ENCODE assay signal across 16 mouse cellular contexts in the genomic region with DNA sequence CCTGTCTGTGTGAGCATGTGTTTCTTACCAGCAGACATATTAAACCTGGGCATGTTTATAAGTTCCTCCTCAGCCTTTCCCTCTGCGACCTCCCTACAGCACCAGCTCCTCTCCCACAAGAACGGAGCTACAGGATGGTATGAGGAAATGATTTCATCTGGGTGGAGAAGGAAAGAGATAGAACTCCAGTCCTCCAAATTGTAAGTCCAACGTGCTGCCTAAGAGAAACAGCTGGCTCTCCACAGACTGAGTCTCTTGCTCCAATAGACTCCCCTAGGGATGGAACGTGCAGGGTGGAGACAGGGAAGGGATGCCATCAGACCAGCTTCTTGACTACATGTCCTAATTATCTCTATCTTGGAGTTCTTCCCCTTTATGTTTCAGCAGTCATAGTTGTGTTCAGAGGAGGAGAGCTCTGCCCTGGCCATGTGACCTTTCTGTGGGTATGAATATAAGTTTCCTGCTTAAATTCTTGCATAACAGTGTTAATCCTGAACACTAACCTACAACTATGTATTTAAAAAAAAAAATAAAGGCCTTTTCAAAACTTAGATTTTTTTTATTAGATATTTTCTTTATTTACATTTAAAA. TPM values are rescaled to one million over a fixed set of nuclear protein-coding genes. Genes with fewer than 3 reads are reported as not detected.
DNase-seq lines count a peak whose midpoint lies in the region; ATAC-seq and TF ChIP-seq lines count a peak whose summit lies in the region.
"Had no signal": no experiment of that assay in that cellular context is flagged by ENCODE, and none has a peak within 500 bp of the region (broad histone marks: within the 10 kb centered on the region; RNA-seq: fewer than 3 reads in every experiment).

No protein-coding gene starts in this region.

- H3K27me3 ChIP-seq in stomach, embryonic 14.5 days (ENCODE audit: control insufficient read depth, insufficient read depth, low read length) = no peaks in the 10 kb centered on the region
- no peaks in the 10 kb centered on the region for H3K27me3 ChIP-seq in stomach, postnatal 0 days (ENCODE audit: control insufficient read depth, insufficient read depth, low read length)
- no peaks in the 10 kb centered on the region for H3K27me3 ChIP-seq in forebrain, embryonic 15.5 days
- H3K27me3 ChIP-seq: CH12.LX; limb, embryonic 12.5 days; liver, embryonic 15.5 days; neural tube, embryonic 13.5 days had no signal

- WGBS in stomach, embryonic 14.5 days = 34% methylated on average over 4 of the region's 4 CpGs
- 34% methylated on average over 4 of the region's 4 CpGs for WGBS in stomach, postnatal 0 days
- whole genome bisulfite sequencing in forebrain, embryonic 15.5 days = 89% methylated on average over 4 of the region's 4 CpGs

- DNase-seq in gastrocnemius, adult 2 months = peak; percentile 41
- DNase-seq in gastrocnemius, postnatal 36 days = no peak
- DNase-seq in stomach, postnatal 0 days (ENCODE audit: low spot score) = no peak
- DNase-seq in lung, postnatal 10 days = peak; percentile 48
- peak; percentile 4 for DNase-seq in yolk sac, embryonic 10.5 days (ENCODE audit: low spot score)
- DNase-seq in kidney, postnatal 36 days = no peak
- DNase-seq: cerebellum, postnatal 25 days; thymus, postnatal 14 days had no signal

- no peak for TF ChIP-seq EP300 in stomach, postnatal 0 days (optimal IDR thresholded peaks at IDR 0.05)

- no peak overlapping the region for H3K27ac ChIP-seq in gastrocnemius, adult 2 months
- H3K27ac ChIP-seq in stomach, embryonic 14.5 days (ENCODE audit: low read length) = peak overlapping the region; percentile 27; the same call in 1 of the 2 replicates
- H3K27ac ChIP-seq in stomach, postnatal 0 days (replicated peaks) = no peak overlapping the region
- no peak overlapping the region for H3K27ac ChIP-seq in forebrain, embryonic 15.5 days (replicated peaks)
- H3K27ac ChIP-seq: limb, embryonic 12.5 days; liver, embryonic 15.5 days; neural tube, embryonic 13.5 days had no signal

- no peak overlapping the region for H3K4me2 ChIP-seq in stomach, embryonic 14.5 days (replicated peaks; ENCODE audit: low read depth, low read length)
- H3K4me2 ChIP-seq in stomach, postnatal 0 days (replicated peaks; ENCODE audit: low read depth) = no peak overlapping the region
- no peak overlapping the region for H3K4me2 ChIP-seq in forebrain, embryonic 15.5 days (replicated peaks)
- H3K4me2 ChIP-seq: limb, embryonic 12.5 days; liver, embryonic 15.5 days; neural tube, embryonic 13.5 days had no signal

- H3K9me3 ChIP-seq in stomach, embryonic 14.5 days (ENCODE audit: control insufficient read depth, low read depth, low read length) = no peaks in the 10 kb centered on the region
- H3K9me3 ChIP-seq in stomach, postnatal 0 days (ENCODE audit: control insufficient read depth, low read length) = no peaks in the 10 kb centered on the region
- H3K9me3 ChIP-seq in forebrain, embryonic 15.5 days = no peaks in the 10 kb centered on the region
- H3K9me3 ChIP-seq: limb, embryonic 12.5 days; liver, embryonic 15.5 days; neural tube, embryonic 13.5 days had no signal

- intact Hi-C loops in gastrocnemius, adult 2 months (cut with DNase I) = no loop called here
- intact Hi-C loops in gastrocnemius, postnatal 36 days (cut with DNase I) = no loop called here

- no peaks in the 10 kb centered on the region for H3K36me3 ChIP-seq in stomach, embryonic 14.5 days (ENCODE audit: control insufficient read depth, insufficient read depth, low read length)
- H3K36me3 ChIP-seq in stomach, postnatal 0 days (ENCODE audit: control insufficient read depth, insufficient read depth, low read length) = no peaks in the 10 kb centered on the region
- H3K36me3 ChIP-seq in forebrain, embryonic 15.5 days = no peaks in the 10 kb centered on the region
- H3K36me3 ChIP-seq: limb, embryonic 12.5 days; liver, embryonic 15.5 days; neural tube, embryonic 13.5 days had no signal

- H3K4me3 ChIP-seq in gastrocnemius, adult 2 months = no peak overlapping the region
- no peak overlapping the region for H3K4me3 ChIP-seq in stomach, embryonic 14.5 days (ENCODE audit: low read depth, low read length)
- H3K4me3 ChIP-seq in stomach, postnatal 0 days (ENCODE audit: low read depth, low read length) = no peak overlapping the region
- no peak overlapping the region for H3K4me3 ChIP-seq in forebrain, embryonic 15.5 days
- H3K4me3 ChIP-seq: limb, embryonic 12.5 days; liver, embryonic 15.5 days; neural tube, embryonic 13.5 days had no signal

- TF ChIP-seq CTCF in gastrocnemius, adult 2 months (IDR thresholded peaks at IDR 0.05) = no peak
- TF ChIP-seq CTCF in stomach, postnatal 0 days (IDR thresholded peaks at IDR 0.05; ENCODE audit: low read depth) = no peak

- H3K9ac ChIP-seq in stomach, embryonic 14.5 days (replicated peaks; ENCODE audit: low read depth, low read length) = no peak overlapping the region
- H3K9ac ChIP-seq in stomach, postnatal 0 days (ENCODE audit: low read length) = no peak overlapping the region
- no peak overlapping the region for H3K9ac ChIP-seq in forebrain, embryonic 15.5 days (replicated peaks)
- H3K9ac ChIP-seq: limb, embryonic 12.5 days; liver, embryonic 15.5 days; neural tube, embryonic 13.5 days had no signal

- 0 out of 2 replicates have a peak, but pooled peaks cover 5% of the 10 kb centered on the region for H3K4me1 ChIP-seq in stomach, embryonic 14.5 days (ENCODE audit: control insufficient read depth, insufficient read depth, low read length)
- no peaks in the 10 kb centered on the region for H3K4me1 ChIP-seq in stomach, postnatal 0 days (replicated peaks; ENCODE audit: control insufficient read depth, insufficient read depth)
- no peaks in the 10 kb centered on the region for H3K4me1 ChIP-seq in forebrain, embryonic 15.5 days
- H3K4me1 ChIP-seq: limb, embryonic 12.5 days; liver, embryonic 15.5 days; neural tube, embryonic 13.5 days had no signal

- ATAC-seq in stomach, embryonic 14.5 days (ENCODE audit: insufficient number of reproducible peaks, insufficient read depth, low FRiP score, low read depth) = no peak
- no peak; the same call in 1 of the 2 replicates for ATAC-seq in stomach, postnatal 0 days (ENCODE audit: low FRiP score, low TSS enrichment)
- no peak for ATAC-seq in forebrain, embryonic 15.5 days (replicated peaks)
- ATAC-seq: hindbrain, embryonic 16.5 days had no signal

RNA-seq across cellular contexts. Expression of a gene that starts 49.2 kb away (rescaled TPM):
- total RNA-seq in gastrocnemius, adult 2 months (2021) = 10 to 100 TPM; 13.3 to 22.3 TPM
- total RNA-seq in gastrocnemius, postnatal 36 days (2021) = 10 to 100 TPM; 19.0 to 21.4 TPM
- 68.9 and 72.8 TPM in 2 replicates for polyA plus RNA-seq in stomach, embryonic 14.5 days (2014; fragmentation: Nextera tagmentation; extraction: Ambion mirVana)
- 27.6 and 28.9 TPM in 2 replicates for polyA plus RNA-seq in stomach, postnatal 0 days (2015; fragmentation: Nextera tagmentation; extraction: Ambion mirVana)
- 13.2 and 14.2 TPM in 2 replicates for polyA plus RNA-seq in forebrain, embryonic 15.5 days (2015; fragmentation: Nextera tagmentation; extraction: Ambion mirVana)
- total RNA-seq: monocyte, adult 5-6 weeks had no signal

Comparison
In these comparisons a context has a peak if more than half of its experiments do, and no peak if none do; other contexts are left out.
1. DNase-seq: peak in gastrocnemius, adult 2 months (single experiment), lung, postnatal 10 days (single experiment) and yolk sac, embryonic 10.5 days (single experiment); none in gastrocnemius, postnatal 36 days (0 of 2), stomach, postnatal 0 days (single experiment) and kidney, postnatal 36 days (0 of 2).